Mouse (Mus musculus): ENCODE measurements around the gene Coq9.

Coq9 gene

GRCm38 (mm10) chr8:94837662-94838574 is at the start of gene Coq9, which contains the start of gene Ciapin1:
Coq9 (plus strand) TSS chr8:94838321.
Ciapin1 (minus strand) TSS chr8:94838358.
- peak; percentile 96 for DNase-seq

GRCm38 (mm10) chr8:94789256-94789955 is 48.7 kb upstream of the Coq9 start:
- no peak for DNase-seq

DNA sequence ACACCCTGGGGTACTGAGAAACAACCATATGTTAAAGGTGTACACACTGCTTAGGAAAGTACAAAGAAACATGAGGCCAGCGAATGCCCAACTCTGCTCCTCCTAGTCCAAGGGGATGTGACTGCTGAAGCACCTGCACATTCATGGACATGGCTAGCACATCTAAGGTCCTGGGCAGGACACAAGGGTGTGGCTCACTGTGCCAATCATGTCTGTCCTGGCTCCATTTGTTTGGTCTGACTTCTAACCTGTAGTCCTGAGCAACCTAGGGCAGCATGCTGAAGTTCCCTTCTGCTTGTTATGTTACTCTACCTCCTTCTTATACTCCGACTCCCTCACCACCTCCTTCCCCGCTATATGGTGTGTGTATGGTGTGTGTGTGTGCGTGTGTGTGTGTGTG is 43.8 kb upstream of the Coq9 start:
- no peak for DNase-seq

DNA sequence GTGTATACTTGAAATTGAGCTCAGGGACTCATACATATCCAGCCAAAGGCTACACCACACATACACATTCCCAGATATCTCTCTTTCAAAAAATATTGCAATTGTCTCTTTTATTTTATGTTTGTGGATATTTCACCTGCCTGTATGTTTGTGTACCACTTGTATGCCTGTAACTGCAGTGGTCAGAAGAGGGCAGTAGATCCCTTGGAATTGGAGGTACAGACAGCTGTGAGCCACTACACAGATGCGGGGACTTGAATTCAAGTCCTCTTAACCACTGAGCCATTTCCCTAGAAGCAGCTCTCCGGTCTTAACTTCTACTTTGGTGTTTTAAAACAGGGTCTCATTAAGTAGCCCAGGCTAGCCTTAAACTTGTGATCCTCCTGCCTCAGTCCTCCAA is 43.3 kb upstream of the Coq9 start:
- DNase-seq: no peak

DNA sequence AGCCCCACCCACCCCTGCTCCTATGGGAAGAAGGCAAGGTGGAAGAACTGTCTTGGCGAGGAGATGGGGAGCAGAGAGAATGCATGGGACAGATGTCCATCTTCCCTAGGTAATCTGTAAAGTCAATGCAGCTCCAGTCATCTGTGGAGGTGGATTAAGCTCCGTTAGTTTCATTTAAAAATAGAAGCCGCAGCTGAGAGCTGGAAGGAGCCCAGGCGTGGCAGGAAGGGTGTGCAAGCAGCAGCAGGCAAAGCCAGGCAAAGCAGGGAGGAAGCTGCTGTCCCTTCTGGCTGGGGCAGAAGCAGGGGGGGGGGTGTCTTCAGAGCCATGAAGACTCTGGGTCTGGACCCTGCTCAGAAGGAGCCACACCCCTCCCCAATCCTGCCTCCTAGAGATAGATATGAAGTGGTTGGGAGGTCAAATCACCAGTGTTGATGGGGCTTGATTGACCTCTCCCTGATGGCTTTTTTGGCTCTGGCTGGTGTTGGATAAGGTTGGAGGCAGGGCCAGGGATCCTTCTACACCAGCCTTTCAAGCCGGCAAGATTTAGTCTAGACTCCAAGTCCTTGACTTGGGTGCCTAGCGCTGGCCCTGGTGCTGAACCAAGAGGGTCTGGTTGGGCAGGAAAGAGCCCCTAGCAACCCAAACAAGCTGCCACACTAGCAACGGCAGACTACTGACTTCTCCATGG is 37.7 kb upstream of the Coq9 start:
- DNase-seq: no peak

- no peak for DNase-seq
These were observed 36.6 kb upstream of the Coq9 start for GRCm38 (mm10) chr8:94801293-94802095.

DNA sequence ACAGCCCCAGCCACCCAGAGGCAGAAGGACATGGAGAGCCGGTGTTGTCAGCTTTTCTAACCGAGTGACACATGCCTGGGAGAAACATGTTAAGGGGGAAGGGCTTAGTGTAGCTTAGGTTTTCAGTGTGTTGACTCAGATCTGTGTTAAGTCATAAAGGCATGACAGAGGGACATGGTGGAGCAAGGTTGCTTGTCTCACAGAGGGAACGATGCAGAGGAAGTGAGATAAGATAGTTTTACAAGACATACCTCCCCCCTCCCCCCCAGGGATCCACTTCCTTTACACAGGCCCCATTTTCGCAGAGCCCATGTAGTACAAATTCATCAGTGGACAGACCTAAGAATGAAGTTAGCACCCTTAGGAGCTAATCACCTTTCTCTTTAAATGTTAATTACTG is 35.7 kb upstream of the Coq9 start:
- DNase-seq: no peak

DNA sequence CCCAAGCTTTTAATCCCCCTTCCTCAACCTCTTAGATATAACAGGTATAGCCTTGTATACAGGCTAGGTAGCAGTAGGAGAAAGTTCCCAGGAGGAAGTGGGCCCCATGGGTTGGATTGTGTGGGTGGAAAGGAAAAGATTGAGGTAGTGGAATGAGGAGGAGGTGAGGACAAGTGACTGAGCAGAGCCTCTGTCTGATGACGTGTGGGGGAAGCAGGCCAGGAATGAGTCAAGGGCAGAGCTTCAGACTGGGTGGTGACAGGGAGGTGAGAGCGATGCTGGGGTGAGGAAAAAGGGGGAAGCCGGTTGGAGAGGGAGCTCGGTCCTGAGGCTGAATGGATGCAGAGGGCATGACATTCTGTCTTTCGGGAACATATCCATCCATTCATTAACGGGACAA is 34.6 kb upstream of the Coq9 start:
- DNase-seq: no peak

GRCm38 (mm10) chr8:94804546-94805340 is 33.4 kb upstream of the Coq9 start:
- DNase-seq: no peak

- no peak for DNase-seq
These were observed 32.3 kb upstream of the Coq9 start for GRCm38 (mm10) chr8:94805811-94806210.

GRCm38 (mm10) chr8:94807506-94807905 is 30.6 kb upstream of the Coq9 start:
- DNase-seq: no peak

DNA sequence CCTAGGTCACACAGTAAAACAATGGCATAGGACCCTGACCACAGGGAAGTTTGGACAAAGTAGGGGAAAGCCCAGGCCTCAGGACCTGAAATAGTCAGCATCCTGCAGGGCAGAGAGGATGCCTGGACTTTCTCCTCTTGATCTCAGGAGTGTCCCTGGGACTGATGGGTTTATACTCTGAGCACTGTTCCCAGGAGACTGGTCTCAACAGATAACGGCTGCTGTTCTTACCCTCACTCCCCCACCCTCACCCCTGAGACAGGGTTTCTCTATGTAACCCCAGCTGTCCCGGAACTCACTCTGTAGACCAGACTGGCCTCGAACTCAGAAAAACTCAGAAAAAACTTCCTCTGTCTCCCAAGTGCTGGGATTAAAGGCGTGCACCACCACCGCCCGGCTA is 29.7 kb upstream of the Coq9 start:
- DNase-seq: no peak

DNA sequence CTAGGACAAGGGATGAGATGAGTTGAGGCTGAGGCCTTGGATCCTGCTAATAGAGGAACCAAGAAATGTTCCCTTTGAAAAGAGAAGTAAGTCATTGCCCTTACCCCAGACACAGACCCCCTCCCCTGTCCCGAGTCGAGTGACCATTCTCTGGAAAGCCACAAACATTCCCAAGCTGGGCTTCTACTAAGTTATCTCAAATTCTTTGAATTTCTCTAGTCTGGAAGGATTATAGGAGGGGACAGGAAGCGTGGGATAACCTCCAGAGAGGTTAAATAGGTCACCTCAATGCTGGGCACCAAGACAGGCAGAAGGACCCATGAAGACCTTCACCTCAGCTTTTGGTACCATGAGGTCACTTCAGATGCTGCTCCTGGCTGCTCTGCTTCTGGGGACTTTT is 28.0 kb upstream of the Coq9 start, which contains the start of gene Ccl17:
Ccl17 (plus strand) TSS at position 301 of the 400 bp plus-strand sequence.
- DNase-seq: no peak

DNA sequence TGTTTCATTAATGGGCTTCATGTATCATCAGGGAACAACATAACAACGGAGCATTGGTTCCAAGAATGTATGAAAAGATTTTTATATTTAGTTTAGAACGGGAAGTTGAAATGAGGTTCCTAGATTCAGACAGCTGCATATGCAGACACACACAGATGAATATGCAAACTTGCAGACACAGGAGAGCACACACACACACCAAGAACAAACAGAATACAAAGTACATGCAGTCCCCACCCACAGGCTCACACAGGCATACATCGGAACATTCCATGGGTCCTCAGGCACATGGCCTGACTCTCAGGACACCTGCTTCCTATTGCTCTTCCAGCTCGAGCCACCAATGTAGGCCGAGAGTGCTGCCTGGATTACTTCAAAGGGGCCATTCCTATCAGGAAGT is 27.3 kb upstream of the Coq9 start:
- DNase-seq: no peak

GRCm38 (mm10) chr8:94811654-94812053 is 26.5 kb upstream of the Coq9 start:
- DNase-seq: no peak

GRCm38 (mm10) chr8:94812645-94813098 is 25.4 kb upstream of the Coq9 start:
- peak; percentile 81 for DNase-seq

- DNase-seq: no peak
These were observed 23.6 kb upstream of the Coq9 start for GRCm38 (mm10) chr8:94814556-94814955.

DNA sequence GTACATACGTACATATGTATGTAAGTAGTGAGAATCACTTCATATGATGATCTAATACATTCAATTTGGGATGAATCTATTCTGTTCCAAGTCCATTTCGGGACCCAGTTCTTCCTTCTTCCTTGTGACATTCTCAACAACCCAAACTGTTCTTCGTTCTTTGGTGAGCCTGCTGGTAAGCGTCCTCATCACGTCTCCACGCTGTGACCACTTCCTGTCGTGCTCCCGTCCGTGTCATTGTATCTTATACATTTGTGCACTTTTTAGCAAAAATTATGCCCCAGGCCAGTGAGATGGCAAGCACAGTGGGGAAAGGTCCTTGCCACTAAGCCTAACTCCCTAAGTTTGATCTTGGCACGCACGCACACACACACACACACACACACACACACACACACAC is 20.2 kb upstream of the Coq9 start:
- DNase-seq: no peak

DNA sequence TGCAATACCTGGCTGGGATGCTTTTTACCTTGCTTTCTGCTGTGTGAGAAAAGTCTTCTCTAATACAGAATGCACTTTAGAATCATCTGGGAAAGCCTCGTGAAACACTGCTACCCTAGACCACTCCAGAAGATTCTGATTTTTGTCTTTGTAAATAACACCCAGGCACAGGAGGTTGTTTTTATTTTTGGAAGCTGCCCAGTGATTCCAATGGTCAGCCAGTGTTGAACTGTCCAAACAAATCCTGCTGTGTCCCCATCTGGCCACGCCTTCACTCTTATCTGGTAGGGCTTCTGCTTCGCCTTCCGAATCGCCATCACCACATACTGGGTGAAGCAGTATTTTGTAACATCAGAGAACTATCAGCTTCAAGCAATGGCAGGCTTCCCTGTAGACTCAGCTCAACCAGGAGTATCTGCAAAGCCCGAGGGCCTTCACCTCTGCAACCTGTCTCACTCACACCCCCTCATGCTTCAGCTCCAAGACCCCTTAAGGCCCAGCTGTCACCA is 18.4 kb upstream of the Coq9 start:
- no peak for DNase-seq

DNA sequence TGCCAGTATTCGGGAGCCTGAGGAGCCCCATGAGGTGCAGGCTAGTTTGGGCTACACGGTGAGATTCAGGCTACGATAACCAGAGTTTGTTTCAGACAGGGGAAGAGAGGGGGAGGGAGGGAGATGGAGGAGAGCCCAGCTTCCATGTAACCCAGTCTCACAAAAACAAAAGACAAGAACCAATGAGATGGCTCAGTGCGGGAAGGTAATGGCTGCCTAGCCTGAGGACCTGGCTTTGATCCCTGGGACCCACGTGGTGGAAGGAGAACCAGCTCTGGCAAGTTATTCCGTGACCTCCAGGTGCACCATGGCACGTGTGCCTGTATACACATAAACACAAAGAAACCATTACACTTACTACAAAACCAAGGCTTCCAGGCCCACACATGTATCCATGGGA is 17.6 kb upstream of the Coq9 start:
- no peak for DNase-seq

GRCm38 (mm10) chr8:94821381-94821780 is 16.7 kb upstream of the Coq9 start:
- DNase-seq: no peak
